Mouse (Mus musculus): ENCODE measurements around the gene Psg16. TPM values are rescaled to one million over a fixed set of nuclear protein-coding genes. Genes with fewer than 3 reads are reported as not detected.

The Psg16 gene
- polyA plus RNA-seq, 1 experiment from 2014 or later: 0.73 TPM

- Histone ChIP-seq H3K4me3 (ENCODE audit: low read length) (no peak overlapping the region), H3K36me3 (ENCODE audit: control insufficient read depth, insufficient read depth, low read length) (peaks cover 20% of the 10 kb centered on the region), H3K9me3 (ENCODE audit: control insufficient read depth, low read length) (no peaks in the 10 kb centered on the region), H3K4me1 (ENCODE audit: control insufficient read depth, insufficient read depth, low read length) (peaks cover 21% of the 10 kb centered on the region), H3K27me3 (replicated peaks; ENCODE audit: control insufficient read depth, insufficient read depth, low read length) (no peaks in the 10 kb centered on the region), H3K4me2 (ENCODE audit: low read depth, low read length) (no peak overlapping the region), H3K9ac (ENCODE audit: low read depth, low read length) (no peak overlapping the region), H3K27ac (ENCODE audit: low read length) (no peak overlapping the region)
- no peak for ATAC-seq
- 74% methylated on average over 7 of the region's 7 CpGs for WGBS
These were observed 43.6 kb upstream of the Psg16 start for GRCm38 (mm10) chr7:17030239-17030638.

GRCm38 (mm10) chr7:17038018-17038695 lies 35.7 kb upstream of the Psg16 start:
- H3K9ac ChIP-seq (ENCODE audit: low read depth, low read length): no peak overlapping the region
- no peak overlapping the region for H3K4me3 ChIP-seq (ENCODE audit: low read length)
- 57% methylated on average over 9 of the region's 9 CpGs for WGBS
- H3K4me1 ChIP-seq (ENCODE audit: control insufficient read depth, insufficient read depth, low read length): no peaks in the 10 kb centered on the region
- H3K27ac ChIP-seq (ENCODE audit: low read length): no peak overlapping the region
- H3K4me2 ChIP-seq (ENCODE audit: low read depth, low read length): no peak overlapping the region
- no peaks in the 10 kb centered on the region for H3K9me3 ChIP-seq (ENCODE audit: control insufficient read depth, low read length)
- ATAC-seq: no peak
- H3K27me3 ChIP-seq (replicated peaks; ENCODE audit: control insufficient read depth, insufficient read depth, low read length): no peaks in the 10 kb centered on the region
- H3K36me3 ChIP-seq (ENCODE audit: control insufficient read depth, insufficient read depth, low read length): peaks cover 60% of the 10 kb centered on the region

- Histone ChIP-seq H3K9me3 (ENCODE audit: control insufficient read depth, low read length) (no peaks in the 10 kb centered on the region), H3K4me1 (ENCODE audit: control insufficient read depth, insufficient read depth, low read length) (no peaks in the 10 kb centered on the region), H3K4me3 (ENCODE audit: low read length) (no peak overlapping the region), H3K9ac (ENCODE audit: low read depth, low read length) (no peak overlapping the region), H3K27me3 (replicated peaks; ENCODE audit: control insufficient read depth, insufficient read depth, low read length) (no peaks in the 10 kb centered on the region), H3K4me2 (ENCODE audit: low read depth, low read length) (no peak overlapping the region), H3K27ac (ENCODE audit: low read length) (no peak overlapping the region), H3K36me3 (ENCODE audit: control insufficient read depth, insufficient read depth, low read length) (peaks cover 67% of the 10 kb centered on the region)
- ATAC-seq: no peak
- 90% methylated on average over 7 of the region's 7 CpGs for WGBS
These were observed 34.5 kb upstream of the Psg16 start for GRCm38 (mm10) chr7:17039373-17039772.

- H3K9ac ChIP-seq (ENCODE audit: low read depth, low read length): no peak overlapping the region
- H3K4me3 ChIP-seq (ENCODE audit: low read length): no peak overlapping the region
- peaks cover 54% of the 10 kb centered on the region for H3K36me3 ChIP-seq (ENCODE audit: control insufficient read depth, insufficient read depth, low read length)
- H3K27me3 ChIP-seq (replicated peaks; ENCODE audit: control insufficient read depth, insufficient read depth, low read length): no peaks in the 10 kb centered on the region
- no peak overlapping the region for H3K4me2 ChIP-seq (ENCODE audit: low read depth, low read length)
- H3K4me1 ChIP-seq (ENCODE audit: control insufficient read depth, insufficient read depth, low read length): 0 out of 2 replicates have a peak, but pooled peaks cover under 1% of the 10 kb centered on the region
- 56% methylated on average over 1 of the region's 1 CpGs for WGBS
- no peaks in the 10 kb centered on the region for H3K9me3 ChIP-seq (ENCODE audit: control insufficient read depth, low read length)
- no peak for ATAC-seq
- H3K27ac ChIP-seq (ENCODE audit: low read length): no peak overlapping the region
These were observed 28.1 kb upstream of the Psg16 start for GRCm38 (mm10) chr7:17045743-17046142.

DNA sequence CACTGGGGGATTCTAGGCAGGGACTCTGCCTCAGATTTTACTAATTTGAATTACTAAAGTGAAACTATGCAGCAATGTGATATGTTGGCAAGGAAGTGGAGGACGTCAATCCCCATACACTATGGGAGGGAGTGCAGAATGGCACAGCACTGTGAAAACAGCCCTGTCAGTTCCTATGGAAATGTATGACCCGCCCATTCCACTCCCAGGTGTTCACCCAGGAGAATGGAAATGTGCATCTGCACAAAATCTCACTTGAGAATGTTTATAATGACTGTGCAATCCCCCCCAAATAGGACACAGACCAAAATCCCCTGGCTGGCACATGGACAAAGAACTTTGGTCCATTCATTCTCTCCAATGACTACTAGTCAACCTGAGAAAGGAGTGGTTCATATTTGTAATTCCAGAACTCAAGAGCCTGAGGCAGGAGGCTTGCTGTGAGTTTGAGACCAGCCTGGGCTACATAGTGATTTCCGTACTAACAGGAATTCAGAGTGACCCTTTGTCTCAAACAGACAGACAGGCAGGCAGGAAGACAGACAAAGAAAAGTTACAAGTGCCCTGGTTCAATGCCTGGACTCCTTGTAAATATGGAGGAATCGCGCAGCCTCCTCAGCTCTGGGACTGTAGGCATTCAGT lies 26.7 kb upstream of the Psg16 start:
- no peaks in the 10 kb centered on the region for H3K27me3 ChIP-seq (replicated peaks; ENCODE audit: control insufficient read depth, insufficient read depth, low read length)
- no peak overlapping the region for H3K9ac ChIP-seq (ENCODE audit: low read depth, low read length)
- ATAC-seq: no peak
- no peak overlapping the region for H3K27ac ChIP-seq (ENCODE audit: low read length)
- no peak overlapping the region for H3K4me3 ChIP-seq (ENCODE audit: low read length)
- 90% methylated on average over 5 of the region's 5 CpGs for WGBS
- H3K4me2 ChIP-seq (ENCODE audit: low read depth, low read length): no peak overlapping the region
- H3K36me3 ChIP-seq (ENCODE audit: control insufficient read depth, insufficient read depth, low read length): peaks cover 51% of the 10 kb centered on the region
- H3K9me3 ChIP-seq (ENCODE audit: control insufficient read depth, low read length): no peaks in the 10 kb centered on the region
- 0 out of 2 replicates have a peak, but pooled peaks cover 2% of the 10 kb centered on the region for H3K4me1 ChIP-seq (ENCODE audit: control insufficient read depth, insufficient read depth, low read length)

- H3K27me3 ChIP-seq (replicated peaks; ENCODE audit: control insufficient read depth, insufficient read depth, low read length): no peaks in the 10 kb centered on the region
- H3K36me3 ChIP-seq (ENCODE audit: control insufficient read depth, insufficient read depth, low read length): peaks cover 45% of the 10 kb centered on the region
- 86% methylated on average over 10 of the region's 10 CpGs for WGBS
- H3K4me1 ChIP-seq (ENCODE audit: control insufficient read depth, insufficient read depth, low read length): 0 out of 2 replicates have a peak, but pooled peaks cover 2% of the 10 kb centered on the region
- H3K4me3 ChIP-seq (ENCODE audit: low read length): no peak overlapping the region
- H3K9me3 ChIP-seq (ENCODE audit: control insufficient read depth, low read length): no peaks in the 10 kb centered on the region
- H3K27ac ChIP-seq (ENCODE audit: low read length): no peak overlapping the region
- no peak overlapping the region for H3K4me2 ChIP-seq (ENCODE audit: low read depth, low read length)
- H3K9ac ChIP-seq (ENCODE audit: low read depth, low read length): no peak overlapping the region
- 0 out of 2 replicates have a peak, but pooled peaks have one; percentile 22 for ATAC-seq
These were observed 25.2 kb upstream of the Psg16 start for GRCm38 (mm10) chr7:17048431-17049190.

- H3K9ac ChIP-seq (ENCODE audit: low read depth, low read length): peak overlapping the region; percentile 3; the same call in 1 of the 2 replicates
- no peak; the same call in 1 of the 2 replicates for ATAC-seq
- H3K4me2 ChIP-seq (ENCODE audit: low read depth, low read length): no peak overlapping the region
- no peak overlapping the region for H3K4me3 ChIP-seq (ENCODE audit: low read length)
- no peak overlapping the region; the same call in 1 of the 2 replicates for H3K27ac ChIP-seq (ENCODE audit: low read length)
- H3K9me3 ChIP-seq (ENCODE audit: control insufficient read depth, low read length): no peaks in the 10 kb centered on the region
- 65% methylated on average over 11 of the region's 11 CpGs for WGBS
- peaks cover 45% of the 10 kb centered on the region for H3K36me3 ChIP-seq (ENCODE audit: control insufficient read depth, insufficient read depth, low read length)
- peaks cover 6% of the 10 kb centered on the region; the same call in 1 of the 2 replicates for H3K4me1 ChIP-seq (ENCODE audit: control insufficient read depth, insufficient read depth, low read length)
- H3K27me3 ChIP-seq (replicated peaks; ENCODE audit: control insufficient read depth, insufficient read depth, low read length): no peaks in the 10 kb centered on the region
These were observed 23.3 kb upstream of the Psg16 start for GRCm38 (mm10) chr7:17050491-17050890.

DNA sequence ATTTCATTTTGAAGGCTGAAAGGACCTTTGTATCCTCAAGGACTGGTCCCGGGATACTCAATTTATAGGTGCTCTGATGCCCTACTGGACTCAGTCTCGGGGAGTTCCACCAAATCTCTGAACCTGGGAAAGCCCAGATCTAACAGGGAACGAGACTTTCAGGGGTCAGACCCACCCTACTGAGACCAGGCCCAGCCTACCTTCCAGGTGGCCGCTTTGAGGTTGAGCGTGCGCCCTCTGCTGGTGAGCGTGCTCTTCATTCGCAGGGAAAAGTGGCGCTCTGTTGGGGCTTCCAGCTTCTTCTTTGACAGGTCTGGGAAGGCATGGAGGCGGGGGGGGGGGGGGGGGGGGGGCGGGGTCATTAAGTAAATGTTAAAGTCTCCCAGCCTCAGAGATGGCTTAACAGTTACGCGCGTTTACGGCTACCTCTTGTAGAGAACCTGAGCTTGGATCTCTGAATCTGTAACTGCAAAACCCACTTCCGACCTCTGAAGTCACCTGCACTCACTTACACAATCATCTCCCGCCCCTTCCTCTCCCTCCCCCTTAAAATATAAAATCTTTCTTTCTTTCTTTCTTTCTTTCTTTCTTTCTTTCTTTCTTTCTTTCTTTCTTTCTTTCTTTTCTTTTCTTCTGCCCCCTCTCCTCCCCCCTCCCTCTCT lies 22.8 kb upstream of the Psg16 start:
- no peak overlapping the region for H3K4me2 ChIP-seq (ENCODE audit: low read depth, low read length)
- ATAC-seq: peak; percentile 23
- H3K4me1 ChIP-seq (ENCODE audit: control insufficient read depth, insufficient read depth, low read length): peaks cover 11% of the 10 kb centered on the region; the same call in 1 of the 2 replicates
- H3K4me3 ChIP-seq (ENCODE audit: low read length): no peak overlapping the region
- peaks cover 45% of the 10 kb centered on the region for H3K36me3 ChIP-seq (ENCODE audit: control insufficient read depth, insufficient read depth, low read length)
- H3K27me3 ChIP-seq (replicated peaks; ENCODE audit: control insufficient read depth, insufficient read depth, low read length): no peaks in the 10 kb centered on the region
- H3K9ac ChIP-seq (ENCODE audit: low read depth, low read length): peak overlapping the region; percentile 3; the same call in 1 of the 2 replicates
- H3K9me3 ChIP-seq (ENCODE audit: control insufficient read depth, low read length): no peaks in the 10 kb centered on the region
- no peak overlapping the region for H3K27ac ChIP-seq (ENCODE audit: low read length)
- 14% methylated on average over 14 of the region's 17 CpGs for WGBS
